Mouse (Mus musculus) CD4-positive naive resting alpha-beta T cell, adult 76 days (primary cell): ENCODE results near the gene H2al1f. TPM values are rescaled to one million over a fixed set of nuclear protein-coding genes. Genes with fewer than 3 reads are reported as not detected.

ENCODE experiments used
- total RNA-seq: library from RNA; stranded (reverse); gene quantifications from one replicate; pipeline ENCODE4 v1.2.4, GENCODE M21; 2023

H2al1f gene
- not detected for total RNA-seq

DNA sequence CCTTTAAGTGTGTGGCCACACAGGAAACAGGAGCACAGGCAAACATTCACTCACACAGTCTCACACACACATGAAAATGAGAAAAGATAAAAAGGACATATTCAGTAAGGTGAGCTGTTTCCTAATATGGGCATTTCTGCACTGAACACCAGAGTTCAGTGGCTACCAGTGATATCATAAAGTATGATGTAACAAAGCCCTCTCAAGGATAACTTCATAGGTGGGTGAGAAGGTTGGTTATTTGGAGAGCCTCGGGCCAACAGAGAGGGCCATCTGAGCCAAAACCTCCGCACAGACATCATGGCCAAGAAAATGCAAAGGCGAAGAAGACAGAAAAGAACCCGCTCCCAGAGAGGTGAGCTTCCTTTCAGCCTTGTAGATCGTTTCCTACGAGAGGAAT is at the start of gene H2al1f:
Gene H2al1f (plus strand): TSS at position 301 of the 400 bp plus-strand sequence.

GRCm38 (mm10) chrX:11298957-11299356 is 16.0 kb upstream of the H2al1f start, which contains the start of gene H2al1a:
H2al1a (plus strand) TSS chrX:11299257.

DNA sequence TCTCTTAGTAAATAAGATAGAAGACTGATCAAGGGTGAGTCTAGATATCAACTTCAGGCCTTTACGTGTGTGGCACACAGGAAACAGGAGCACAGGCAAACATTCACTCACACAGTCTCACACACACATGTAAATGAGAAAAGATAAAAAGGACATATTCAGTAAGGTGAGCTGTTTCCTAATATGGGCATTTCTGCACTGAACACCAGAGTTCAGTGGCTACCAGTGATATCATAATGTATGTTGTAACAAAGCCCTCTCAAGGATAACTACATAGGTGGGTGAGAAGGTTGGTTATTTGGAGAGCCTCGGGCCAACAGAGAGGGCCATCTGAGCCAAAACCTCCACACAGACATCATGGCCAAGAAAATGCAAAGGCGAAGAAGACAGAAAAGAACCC is 12.8 kb upstream of the H2al1f start, which contains the start of gene H2al1b:
Gene H2al1b (plus strand): TSS at position 301 of the 400 bp plus-strand sequence.

DNA sequence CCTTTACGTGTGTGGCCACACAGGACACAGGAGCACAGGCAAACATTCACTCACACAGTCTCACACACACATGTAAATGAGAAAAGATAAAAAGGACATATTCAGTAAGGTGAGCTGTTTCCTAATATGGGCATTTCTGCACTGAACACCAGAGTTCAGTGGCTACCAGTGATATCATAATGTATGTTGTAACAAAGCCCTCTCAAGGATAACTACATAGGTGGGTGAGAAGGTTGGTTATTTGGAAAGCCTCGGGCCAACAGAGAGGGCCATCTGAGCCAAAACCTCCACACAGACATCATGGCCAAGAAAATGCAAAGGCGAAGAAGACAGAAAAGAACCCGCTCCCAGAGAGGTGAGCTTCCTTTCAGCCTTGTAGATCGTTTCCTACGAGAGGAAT is 9.6 kb upstream of the H2al1f start, which contains the start of gene H2al1c:
Gene H2al1c (plus strand): TSS at position 301 of the 400 bp plus-strand sequence.

DNA sequence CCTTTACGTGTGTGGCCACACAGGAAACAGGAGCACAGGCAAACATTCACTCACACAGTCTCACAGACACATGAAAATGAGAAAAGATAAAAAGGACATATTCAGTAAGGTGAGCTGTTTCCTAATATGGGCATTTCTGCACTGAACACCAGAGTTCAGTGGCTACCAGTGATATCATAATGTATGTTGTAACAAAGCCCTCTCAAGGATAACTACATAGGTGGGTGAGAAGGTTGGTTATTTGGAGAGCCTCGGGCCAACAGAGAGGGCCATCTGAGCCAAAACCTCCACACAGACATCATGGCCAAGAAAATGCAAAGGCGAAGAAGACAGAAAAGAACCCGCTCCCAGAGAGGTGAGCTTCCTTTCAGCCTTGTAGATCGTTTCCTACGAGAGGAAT is 6.4 kb upstream of the H2al1f start, which contains the start of gene H2al1d:
Gene H2al1d (plus strand): TSS at position 301 of the 400 bp plus-strand sequence.

GRCm38 (mm10) chrX:11311634-11312033 is 3.3 kb upstream of the H2al1f start, which contains the start of gene H2al1e:
H2al1e (plus strand) TSS chrX:11311934.

GRCm38 (mm10) chrX:11317956-11318355 is 3.0 kb downstream of the H2al1f start, which contains the start of gene H2al1g:
H2al1g (plus strand) TSS chrX:11318256.

DNA sequence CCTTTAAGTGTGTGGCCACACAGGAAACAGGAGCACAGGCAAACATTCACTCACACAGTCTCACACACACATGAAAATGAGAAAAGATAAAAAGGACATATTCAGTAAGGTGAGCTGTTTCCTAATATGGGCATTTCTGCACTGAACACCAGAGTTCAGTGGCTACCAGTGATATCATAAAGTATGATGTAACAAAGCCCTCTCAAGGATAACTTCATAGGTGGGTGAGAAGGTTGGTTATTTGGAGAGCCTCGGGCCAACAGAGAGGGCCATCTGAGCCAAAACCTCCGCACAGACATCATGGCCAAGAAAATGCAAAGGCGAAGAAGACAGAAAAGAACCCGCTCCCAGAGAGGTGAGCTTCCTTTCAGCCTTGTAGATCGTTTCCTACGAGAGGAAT is 6.2 kb downstream of the H2al1f start, which contains the start of gene H2al1h:
Gene H2al1h (plus strand): TSS at position 301 of the 400 bp plus-strand sequence.

GRCm38 (mm10) chrX:11324359-11324758 is 9.4 kb downstream of the H2al1f start, which contains the start of gene H2al1i:
H2al1i (plus strand) TSS chrX:11324659.

GRCm38 (mm10) chrX:11327522-11327921 is 12.6 kb downstream of the H2al1f start, which contains the start of gene H2al1j:
H2al1j (plus strand) TSS chrX:11327822.

Other genes with a start within 250 kb of the H2al1f start
- gene H2al1a, start 15.9 kb upstream of the H2al1f start, total RNA-seq: not detected
- not detected for gene H2al1b, start 12.7 kb upstream of the H2al1f start, total RNA-seq
- gene H2al1c, start 9.5 kb upstream of the H2al1f start, total RNA-seq: not detected
- not detected for gene H2al1d, start 6.3 kb upstream of the H2al1f start, total RNA-seq
- not detected for gene H2al1e, start 3.2 kb upstream of the H2al1f start, total RNA-seq
- not detected for gene H2al1g, start 3.1 kb downstream of the H2al1f start, total RNA-seq
- not detected for gene H2al1h, start 6.3 kb downstream of the H2al1f start, total RNA-seq
- not detected for gene H2al1i, start 9.5 kb downstream of the H2al1f start, total RNA-seq
- gene H2al1j, start 12.7 kb downstream of the H2al1f start, total RNA-seq: not detected